Mouse (Mus musculus) embryonic stem cell, embryonic (primary cell): ENCODE results near the gene Kcna10.

ENCODE experiments used
- CTCF ChIA-PET, 4 experiments: fragments of 300-600 bp in 2 of 4; fragments of 350-600 bp in 2 of 4; sonication (Branson Sonifier 250); formaldehyde crosslinking; loops; one replicate each; lab custom pipeline; 2022; ENCODE audit warnings: inconsistent platforms in 2 of 4; lab: Charles Lee
- POLR2A ChIA-PET, 4 experiments: fragments of 300-600 bp in 2 of 4; fragments of 350-600 bp in 2 of 4; sonication (Branson Sonifier 250); formaldehyde crosslinking; loops; one replicate each; lab custom pipeline; 2022; ENCODE audit warnings: antibody characterized with exemption in 4 of 4, inconsistent platforms in 1 of 4; lab: Charles Lee

The Kcna10 gene

GRCm38 (mm10) chr3:107182756-107183155 is at the start of gene Kcna10:
Gene Kcna10, plus strand, starts transcription at chr3:107183056.
- POLR2A ChIA-PET, result no interaction called here
- CTCF ChIA-PET, result interaction anchor here in 1 of 4 experiments (1.0 kb wide), 1 partner anchor 196 kb away, joined by 3 read pairs; no protein-coding TSS in a partner anchor

- POLR2A ChIA-PET, result no interaction called here
- CTCF ChIA-PET, result no interaction called here
These were observed 48.4 kb upstream of the Kcna10 start for GRCm38 (mm10) chr3:107134457-107134856.

- ChIA-PET POLR2A (no interaction called here), CTCF (no interaction called here)
These were observed 35.7 kb upstream of the Kcna10 start for GRCm38 (mm10) chr3:107147126-107147525.

- ChIA-PET POLR2A (interaction anchor here in 1 of 4 experiments (1.1 kb wide), 1 partner anchor 23 kb away, joined by 4 read pairs; no protein-coding TSS in a partner anchor), CTCF (interaction anchor here (0.6 to 1.8 kb wide), 12 partner anchors 10 to 244 kb away, joined by 3 to 14 read pairs (median 4); no protein-coding TSS in a partner anchor)
These were observed 33.9 kb upstream of the Kcna10 start for GRCm38 (mm10) chr3:107149006-107149405.

GRCm38 (mm10) chr3:107150469-107150868 is 32.4 kb upstream of the Kcna10 start:
- POLR2A ChIA-PET, result interaction anchor here in 1 of 4 experiments (0.5 kb wide), 1 partner anchor 242 kb away, joined by 5 read pairs; no protein-coding TSS in a partner anchor
- CTCF ChIA-PET, result interaction anchor here in 2 of 4 experiments (0.6 to 1.5 kb wide), 2 partner anchors 9 kb away, joined by 3 read pairs; no protein-coding TSS in a partner anchor

- POLR2A ChIA-PET, result interaction anchor here in 1 of 4 experiments (0.5 kb wide), 1 partner anchor 243 kb away, joined by 5 read pairs; no protein-coding TSS in a partner anchor
- CTCF ChIA-PET, result interaction anchor here in 3 of 4 experiments (0.6 to 1.5 kb wide), 3 partner anchors 8 to 9 kb away, joined by 3 to 4 read pairs (median 3); no protein-coding TSS in a partner anchor
These were observed 31.9 kb upstream of the Kcna10 start for GRCm38 (mm10) chr3:107150872-107151540.

GRCm38 (mm10) chr3:107153772-107154655 is 28.8 kb upstream of the Kcna10 start:
- CTCF ChIA-PET, result interaction anchor here in 1 of 4 experiments (1.0 kb wide), 1 partner anchor 60 kb away, joined by 3 read pairs; no protein-coding TSS in a partner anchor
- POLR2A ChIA-PET, result no interaction called here

GRCm38 (mm10) chr3:107158856-107159255 is 24.0 kb upstream of the Kcna10 start:
- POLR2A ChIA-PET, result no interaction called here
- CTCF ChIA-PET, result interaction anchor here (0.6 to 2.2 kb wide), 11 partner anchors 7 to 1122 kb away, joined by 3 to 12 read pairs (median 4); no protein-coding TSS in a partner anchor

- ChIA-PET POLR2A (interaction anchor here in 2 of 4 experiments (0.6 kb wide), 2 partner anchors 117 to 407 kb away, joined by 4 to 5 read pairs; no protein-coding TSS in a partner anchor), CTCF (interaction anchor here (0.6 to 2.2 kb wide), 17 partner anchors 8 to 1123 kb away, joined by 3 to 12 read pairs (median 4); no protein-coding TSS in a partner anchor)
These were observed 23.4 kb upstream of the Kcna10 start for GRCm38 (mm10) chr3:107159418-107159817.

GRCm38 (mm10) chr3:107159859-107160324 is 23.0 kb upstream of the Kcna10 start:
- CTCF ChIA-PET, result interaction anchor here (0.7 to 2.2 kb wide), 16 partner anchors 8 to 1485 kb away, joined by 3 to 12 read pairs (median 4); no protein-coding TSS in a partner anchor
- POLR2A ChIA-PET, result interaction anchor here in 2 of 4 experiments (0.6 kb wide), 2 partner anchors 118 to 406 kb away, joined by 4 to 5 read pairs; no protein-coding TSS in a partner anchor

- CTCF ChIA-PET, result interaction anchor here in 1 of 4 experiments (1.0 kb wide), 1 partner anchor 69 kb away, joined by 3 read pairs; no protein-coding TSS in a partner anchor
- POLR2A ChIA-PET, result no interaction called here
These were observed 20.1 kb upstream of the Kcna10 start for GRCm38 (mm10) chr3:107162741-107163140.

GRCm38 (mm10) chr3:107169552-107169951 is 13.3 kb upstream of the Kcna10 start:
- ChIA-PET POLR2A (no interaction called here), CTCF (interaction anchor here in 1 of 4 experiments (1.5 kb wide), 1 partner anchor 10 kb away, joined by 4 read pairs; no protein-coding TSS in a partner anchor)

GRCm38 (mm10) chr3:107171964-107172363 is 10.9 kb upstream of the Kcna10 start:
- CTCF ChIA-PET, result interaction anchor here in 1 of 4 experiments (1.1 kb wide), 1 partner anchor 78 kb away, joined by 4 read pairs; no protein-coding TSS in a partner anchor
- POLR2A ChIA-PET, result interaction anchor here in 1 of 4 experiments (0.7 kb wide), 1 partner anchor 22 kb away, joined by 4 read pairs; no protein-coding TSS in a partner anchor

GRCm38 (mm10) chr3:107172556-107172955 is 10.3 kb upstream of the Kcna10 start:
- CTCF ChIA-PET, result no interaction called here
- POLR2A ChIA-PET, result no interaction called here

- CTCF ChIA-PET, result no interaction called here
These were observed 7.4 kb upstream of the Kcna10 start for GRCm38 (mm10) chr3:107175486-107175885.

GRCm38 (mm10) chr3:107176501-107176900 is 6.4 kb upstream of the Kcna10 start:
- POLR2A ChIA-PET, result interaction anchor here in 1 of 4 experiments (0.9 kb wide), 1 partner anchor 17 kb away, joined by 3 read pairs; no protein-coding TSS in a partner anchor
- CTCF ChIA-PET, result no interaction called here

More at GRCm38 (mm10) chr3:107175486-107175885, 7.4 kb upstream of the Kcna10 start:
- POLR2A ChIA-PET, result no interaction called here

- ChIA-PET CTCF (no interaction called here), POLR2A (no interaction called here)
These were observed 2.0 kb upstream of the Kcna10 start for GRCm38 (mm10) chr3:107180860-107181259.

- CTCF ChIA-PET, result no interaction called here
- POLR2A ChIA-PET, result no interaction called here
These were observed 322 bp downstream of the Kcna10 start for GRCm38 (mm10) chr3:107183178-107183577.
